Mouse (Mus musculus): ENCODE results near the gene Fbxo42. TPM values are rescaled to one million over a fixed set of nuclear protein-coding genes. Genes with fewer than 3 reads are reported as not detected.

The Fbxo42 gene
- total RNA-seq, 4 experiments from 2014 or later, result 24.5 to 32.1 (median 29.0) TPM

DNA sequence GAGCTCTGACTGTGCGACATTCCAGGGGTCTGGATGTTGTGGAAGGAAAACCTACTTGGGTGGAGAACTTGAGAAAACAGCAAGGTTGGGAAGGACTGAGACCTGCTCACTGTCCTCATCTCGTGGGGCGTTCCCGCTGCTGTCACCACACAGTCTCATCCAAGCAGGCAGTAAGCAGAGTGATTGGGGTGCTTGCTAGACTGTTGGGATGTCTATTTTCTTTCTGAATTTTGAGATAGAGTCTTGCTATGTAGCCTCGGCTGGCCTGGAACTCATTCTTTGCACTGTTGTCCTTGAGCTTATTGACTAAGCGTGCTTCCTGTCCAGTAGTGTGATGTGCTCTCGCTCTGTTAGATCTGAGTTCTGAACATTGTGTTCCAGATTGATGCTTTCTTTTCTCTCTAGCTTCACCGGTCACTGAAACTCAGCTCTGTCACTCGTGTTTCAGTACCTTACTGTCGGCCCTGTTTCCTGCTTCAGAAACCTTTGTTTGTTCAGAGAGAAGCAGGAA is 28.7 kb downstream of the Fbxo42 start:
- DNase-seq, result no peak

DNA sequence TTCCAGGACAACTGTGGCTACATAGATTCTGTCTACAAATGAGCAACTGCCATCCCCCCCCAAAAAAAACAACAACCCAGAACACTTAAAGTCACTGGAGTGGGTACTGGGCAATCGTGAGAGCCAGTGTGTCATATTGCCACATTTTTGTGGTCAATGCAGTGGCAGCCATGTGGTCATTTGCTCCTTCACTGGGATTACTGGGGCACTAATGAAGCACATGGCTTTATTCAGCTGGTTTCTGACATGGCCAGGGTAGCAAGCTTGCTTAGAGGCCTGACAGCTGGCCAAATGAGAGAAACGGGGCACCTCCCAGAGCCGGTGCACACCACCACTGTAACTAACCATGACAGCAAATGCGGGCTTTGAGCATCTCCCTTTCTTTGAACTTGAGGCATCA is 30.8 kb downstream of the Fbxo42 start:
- DNase-seq, result no peak

DNA sequence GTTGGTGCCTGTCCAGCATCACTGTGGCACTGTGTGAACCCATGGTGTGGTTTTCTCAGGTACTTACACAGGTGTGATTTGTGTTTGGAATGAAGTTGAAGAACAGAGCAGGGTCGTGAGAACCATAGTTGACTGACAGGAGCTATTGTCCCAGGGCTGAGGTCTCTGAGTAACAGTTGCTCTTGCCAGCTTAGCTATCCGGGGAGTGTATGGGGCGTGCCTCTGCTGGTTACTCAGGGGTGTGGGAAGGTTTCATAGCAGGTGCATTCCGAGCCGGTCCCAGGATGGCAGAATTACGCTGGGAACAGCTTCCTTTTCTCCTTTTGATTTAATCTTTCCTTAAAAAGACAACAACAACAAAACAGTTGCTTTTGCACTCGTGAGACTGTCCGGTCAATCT is 33.1 kb downstream of the Fbxo42 start:
- no peak for DNase-seq

DNA sequence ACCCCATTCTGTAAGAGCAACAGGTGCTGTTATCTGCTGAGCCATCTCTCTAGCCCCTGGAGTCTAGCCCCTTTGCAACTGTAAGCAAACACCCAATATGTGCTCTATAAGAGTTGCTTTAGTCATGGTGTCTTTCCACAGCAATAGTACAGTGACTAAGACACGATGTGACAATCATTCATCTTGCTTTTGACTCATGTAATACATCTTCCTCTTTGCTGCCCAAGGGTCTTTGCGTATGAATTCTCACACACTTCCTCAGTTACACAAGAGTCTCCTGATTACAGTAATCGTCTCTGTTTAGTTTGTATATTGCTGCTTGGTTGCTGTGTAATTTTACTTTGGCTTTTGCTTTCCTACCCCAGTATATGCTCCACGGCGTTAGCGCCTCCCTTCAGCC is 34.3 kb downstream of the Fbxo42 start:
- DNase-seq, result no peak

DNA sequence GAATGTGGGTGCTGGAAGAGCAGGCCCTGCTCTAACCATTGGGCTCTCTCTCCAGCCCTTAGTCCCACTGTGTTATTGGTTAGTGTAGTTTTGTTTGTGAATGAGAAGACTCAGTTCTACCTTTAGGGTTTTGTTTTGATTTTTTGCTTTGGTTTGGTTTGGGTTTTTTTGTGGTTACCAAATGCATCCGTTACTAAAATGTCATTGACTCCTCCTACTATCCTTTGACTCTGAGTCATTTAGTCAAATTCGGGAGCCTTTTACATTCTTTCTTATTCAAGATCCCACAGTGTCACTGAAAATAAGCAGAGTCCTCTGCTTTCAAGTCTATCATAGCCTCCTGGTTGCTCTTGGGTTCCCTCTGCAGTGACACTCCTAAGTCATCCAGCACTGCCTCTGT is 36.2 kb downstream of the Fbxo42 start:
- DNase-seq, result no peak

DNA sequence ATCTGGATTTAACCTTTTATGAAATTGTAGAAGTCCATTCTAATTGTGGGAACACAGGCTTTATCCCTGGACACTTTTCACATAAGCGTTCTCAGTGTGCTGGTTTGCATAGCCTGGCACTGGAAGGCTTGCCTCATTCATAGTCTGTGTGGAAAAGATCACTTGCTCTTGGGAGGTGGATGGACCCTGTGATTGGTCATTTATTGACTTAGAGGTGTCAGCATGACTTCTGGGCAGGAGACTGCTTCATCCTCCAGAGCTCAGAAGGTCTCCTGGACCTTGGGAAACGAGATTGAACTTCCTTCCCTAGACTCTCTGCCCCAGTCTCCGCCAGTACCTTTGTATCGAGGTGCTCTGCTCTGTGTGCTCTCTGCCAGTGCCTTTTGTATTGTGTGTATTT is 36.7 kb downstream of the Fbxo42 start:
- no peak for DNase-seq

DNA sequence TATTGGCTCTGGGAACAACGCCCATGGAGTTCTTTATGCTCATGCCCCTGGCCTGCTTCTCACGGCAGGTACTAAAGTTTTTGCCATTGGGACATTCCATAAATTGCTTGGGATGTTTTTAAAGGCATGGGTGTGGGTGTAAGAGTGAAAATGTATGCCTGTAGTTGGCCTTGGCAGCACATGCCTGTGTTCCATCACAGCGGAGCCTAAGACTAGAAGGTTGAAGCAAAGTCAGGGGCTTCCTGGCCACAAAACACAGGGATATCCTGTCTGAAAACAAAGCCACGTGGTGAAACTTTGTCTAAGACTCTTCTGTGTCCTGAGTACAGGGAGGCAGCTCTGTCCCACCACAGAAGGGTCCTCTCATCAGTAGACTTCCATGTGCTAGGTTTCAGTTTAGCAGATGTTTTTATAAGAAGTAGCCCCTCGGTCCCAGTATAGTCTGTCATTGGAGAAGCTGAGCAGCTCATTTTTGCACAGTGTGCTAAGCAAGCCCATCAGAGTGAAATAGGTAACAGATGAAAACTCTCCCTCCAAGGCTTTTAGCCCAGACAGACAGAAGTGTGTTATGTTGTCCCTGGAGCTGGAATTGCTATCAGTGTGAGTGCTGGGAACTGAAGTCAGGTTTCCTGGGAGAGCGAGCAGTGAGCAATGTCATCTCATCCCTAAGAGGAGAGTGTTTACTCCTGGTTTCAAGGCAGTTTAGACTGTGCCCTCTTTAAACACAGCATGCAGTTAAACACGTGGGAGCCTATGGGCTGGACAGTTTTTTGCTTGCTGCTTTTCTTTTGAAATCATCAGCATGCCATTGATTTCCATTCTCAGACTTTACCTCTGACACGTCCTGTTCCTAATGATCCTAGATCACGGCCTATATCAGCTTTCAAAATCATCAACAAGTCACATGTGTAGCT is 39.5 kb downstream of the Fbxo42 start:
- DNase-seq, result no peak

DNA sequence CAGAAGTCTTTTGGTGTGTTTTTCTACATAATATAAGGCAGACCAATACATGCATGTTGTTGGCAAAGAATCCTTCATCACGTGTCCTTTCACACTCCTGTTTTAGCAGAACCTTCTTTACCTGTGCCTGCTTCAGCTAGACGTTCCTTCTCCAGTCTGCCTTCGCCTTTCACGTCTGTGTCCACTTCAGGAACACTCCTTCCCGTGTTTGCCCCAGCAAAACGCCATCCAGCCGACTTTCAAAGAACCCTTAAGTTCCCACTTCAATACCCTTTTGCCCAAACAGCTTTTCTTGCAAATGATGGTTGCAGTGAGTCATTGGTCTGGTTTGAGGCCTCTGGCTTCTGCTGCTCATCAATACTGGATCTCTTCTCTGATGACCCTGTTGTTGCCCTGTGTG is 43.6 kb downstream of the Fbxo42 start:
- DNase-seq, result no peak

DNA sequence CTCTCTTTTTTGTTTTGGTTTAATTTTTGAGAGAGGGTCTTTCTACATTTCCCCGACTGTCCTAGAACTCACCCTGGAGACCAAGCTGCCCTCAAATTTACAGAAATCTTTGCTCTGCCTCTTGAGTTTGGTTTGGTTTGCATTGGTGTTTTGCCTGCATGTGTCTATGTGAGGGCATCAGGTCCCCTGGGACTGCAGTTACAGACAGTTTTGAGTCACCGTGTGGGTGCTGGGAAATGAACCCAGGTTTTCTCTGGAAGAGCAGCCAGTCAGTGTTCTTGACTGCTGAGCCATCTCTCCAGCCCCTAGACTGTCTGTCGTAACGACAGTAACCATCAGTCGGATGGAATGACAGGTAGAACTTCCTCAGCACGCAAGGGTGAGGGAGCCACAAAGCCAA is 46.8 kb downstream of the Fbxo42 start:
- DNase-seq, result no peak

DNA sequence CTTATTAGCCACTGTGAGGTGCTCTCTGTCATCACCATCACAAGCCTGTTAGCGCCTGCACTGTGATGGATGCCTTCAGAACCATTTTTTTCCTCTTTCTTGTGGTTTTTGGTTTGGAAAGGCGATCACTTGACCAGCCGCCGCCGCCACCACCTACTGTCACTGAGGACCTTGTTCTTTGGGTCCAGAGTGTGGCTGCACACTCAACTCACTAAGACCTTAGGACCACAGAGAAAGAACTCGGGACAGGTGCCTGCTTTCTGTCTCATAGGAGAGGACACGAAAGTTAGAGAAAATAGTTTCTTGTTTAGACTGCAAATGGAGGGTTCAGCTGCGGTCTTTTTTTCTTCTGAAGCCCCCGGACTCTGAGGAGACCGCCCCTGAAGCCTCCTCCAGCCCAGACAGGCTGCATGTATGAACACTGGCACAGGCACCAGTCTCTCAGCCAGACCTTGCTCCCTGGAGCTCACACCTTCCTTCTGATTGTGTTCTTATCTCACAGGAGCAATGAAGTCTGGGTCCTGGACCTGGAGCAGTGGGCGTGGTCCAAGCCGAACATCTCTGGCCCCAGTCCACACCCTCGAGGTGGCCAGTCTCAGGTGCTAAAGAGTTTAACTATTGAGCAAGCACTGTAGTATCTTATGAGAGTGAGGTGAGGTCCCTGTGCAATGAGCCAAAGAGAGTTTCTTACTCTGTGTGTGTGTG is 49.4 kb downstream of the Fbxo42 start:
- DNase-seq, result no peak

DNA sequence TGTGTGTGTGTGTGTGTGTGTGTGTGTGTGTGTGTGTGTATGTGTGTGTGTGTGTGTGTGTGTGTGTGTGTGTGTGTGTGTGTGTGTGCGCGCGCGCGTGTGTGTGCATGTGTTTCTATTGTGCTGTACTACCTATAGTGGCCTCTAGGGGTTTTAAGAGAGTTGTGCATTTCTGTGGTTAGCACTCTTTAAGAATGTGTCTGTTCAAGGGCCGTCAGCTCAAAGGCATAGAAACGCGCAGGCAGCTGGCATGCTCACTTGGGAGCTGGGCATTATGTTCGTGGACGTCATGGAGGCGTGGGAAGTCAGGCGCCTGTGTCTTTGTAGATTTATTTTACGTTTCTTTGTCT is 49.9 kb downstream of the Fbxo42 start:
- DNase-seq, result no peak

DNA sequence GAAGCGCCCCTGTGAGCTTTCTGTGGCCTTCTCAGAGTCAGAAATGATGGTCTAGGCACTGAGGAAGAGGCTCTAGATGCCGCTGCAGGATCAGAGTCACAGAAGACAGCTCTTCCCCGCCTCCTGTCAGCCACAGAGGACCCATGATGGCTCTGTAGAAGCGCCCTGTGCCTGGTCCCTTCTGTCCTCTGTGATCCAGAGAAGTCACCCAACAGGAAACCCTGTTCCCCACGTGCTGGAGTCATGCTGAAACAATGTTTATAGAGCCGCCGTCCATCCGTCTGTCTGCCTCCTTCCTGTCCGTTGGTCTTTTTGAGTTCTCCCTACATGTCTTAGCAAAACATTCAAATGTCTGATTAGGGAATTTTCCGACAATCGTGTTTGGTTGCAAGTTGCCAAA is 53.2 kb downstream of the Fbxo42 start:
- DNase-seq, result no peak

DNA sequence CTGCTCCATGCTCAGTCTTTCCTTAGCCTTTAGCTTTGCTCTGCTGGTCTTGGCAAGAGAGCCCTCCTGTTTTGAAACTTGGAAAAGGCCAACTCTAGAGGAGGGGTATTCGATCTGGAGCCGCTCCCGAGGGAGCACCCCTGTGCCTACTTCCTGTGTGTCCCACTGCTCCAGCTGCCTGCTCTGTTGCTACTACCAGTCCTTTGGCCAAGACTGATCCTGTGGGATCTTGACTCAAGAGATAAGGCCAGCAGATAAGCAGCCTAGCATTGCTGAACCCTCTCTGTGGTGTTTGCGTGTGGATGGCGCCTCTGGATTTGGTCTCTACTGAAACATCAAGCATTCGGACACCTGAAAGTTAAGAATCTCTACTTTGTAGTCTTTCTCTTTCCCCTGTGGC is 54.5 kb downstream of the Fbxo42 start:
- DNase-seq, result no peak

DNA sequence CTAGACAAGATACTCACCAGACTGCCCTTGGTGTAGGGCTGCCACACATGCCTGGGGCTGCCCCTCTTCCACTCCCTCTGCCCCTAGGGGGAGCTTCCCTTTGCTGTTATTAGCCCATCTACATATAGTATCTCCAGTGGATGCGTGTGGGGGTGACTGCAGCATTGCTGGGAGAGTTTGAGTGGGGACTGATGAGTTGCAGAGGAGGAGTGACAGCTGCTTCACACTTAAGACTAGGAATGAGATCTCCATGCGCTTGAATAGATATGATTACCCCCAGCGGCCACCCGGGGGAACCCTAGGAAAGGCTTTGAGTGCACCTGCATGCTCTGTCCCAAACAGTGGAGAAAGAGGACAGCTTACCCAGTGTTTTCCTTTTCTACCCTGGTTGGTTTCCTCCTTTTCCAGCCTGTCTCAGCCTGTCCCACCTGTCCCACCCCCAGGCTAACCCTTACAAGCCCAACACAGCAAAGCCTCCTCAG is 56.9 kb downstream of the Fbxo42 start:
- DNase-seq, result no peak

DNA sequence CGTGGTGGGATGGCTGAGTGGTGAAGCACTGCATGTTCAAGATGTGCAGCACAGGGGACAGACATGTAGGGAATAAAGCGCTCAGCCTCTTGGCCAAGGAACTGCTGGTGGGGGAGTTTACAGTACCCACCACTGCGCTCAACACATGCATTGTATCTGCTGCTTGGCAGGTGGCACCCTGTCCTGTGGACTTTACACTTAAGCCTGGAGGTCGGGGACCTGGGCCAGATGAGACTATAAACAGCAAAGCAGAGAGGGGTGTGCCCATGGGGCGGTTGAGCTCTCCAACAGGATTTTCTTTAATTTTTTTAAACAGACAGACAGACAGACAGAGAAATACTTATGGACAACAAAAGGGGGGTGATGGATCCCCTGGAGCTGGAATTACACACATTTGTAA is 59.4 kb downstream of the Fbxo42 start:
- no peak for DNase-seq

DNA sequence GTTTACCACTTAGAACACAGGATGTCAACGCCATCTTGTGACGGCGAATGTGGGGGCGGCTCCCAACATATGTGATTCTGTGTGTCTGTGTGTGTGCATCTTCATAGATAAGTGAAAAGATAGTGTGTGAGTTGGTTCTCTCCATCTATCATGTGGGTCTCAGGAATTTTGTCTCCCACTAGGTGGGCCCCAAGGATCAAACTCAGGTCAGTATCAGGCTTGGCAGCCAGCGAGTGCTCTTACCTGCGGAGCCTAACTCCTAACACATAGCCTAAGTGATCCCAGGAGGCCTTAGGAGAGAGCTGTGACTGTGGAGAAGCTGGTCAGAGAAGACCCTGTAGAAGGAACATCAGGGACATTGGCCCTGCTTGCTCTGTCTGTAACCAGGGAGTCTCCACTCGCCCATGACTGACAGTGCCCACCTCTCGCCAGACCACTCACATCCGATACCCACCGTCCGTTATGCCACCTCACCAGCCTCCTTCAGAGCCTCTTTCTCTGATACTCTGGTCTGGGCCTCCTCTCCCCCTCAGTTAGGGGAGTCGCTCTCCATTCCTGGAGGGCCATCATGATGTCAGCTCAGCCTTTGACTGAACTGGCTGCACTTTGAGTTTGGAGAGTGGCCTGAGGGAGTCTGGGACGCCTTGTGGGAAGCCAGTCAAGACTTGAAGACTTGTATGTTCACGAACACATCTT is 63.0 kb downstream of the Fbxo42 start:
- no peak for DNase-seq

DNA sequence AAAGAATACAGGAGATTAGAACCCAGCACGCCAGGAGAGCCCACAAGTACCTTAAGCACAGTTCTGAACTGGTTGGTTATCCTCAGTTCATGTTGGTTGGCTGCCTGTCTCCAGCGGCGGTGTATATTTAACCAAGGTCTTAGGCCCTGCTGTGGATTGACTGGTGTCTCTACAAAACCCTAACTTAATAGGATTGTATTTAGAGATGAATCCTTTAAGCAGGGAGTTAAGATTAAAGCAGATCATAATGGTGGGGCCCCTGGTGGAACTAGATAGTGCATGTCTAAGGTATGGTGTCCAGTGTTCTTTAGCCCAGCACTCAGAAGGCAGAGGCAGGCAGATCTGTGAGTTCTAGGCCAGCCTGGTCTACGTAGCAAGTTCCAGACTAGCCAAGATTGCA is 63.9 kb downstream of the Fbxo42 start:
- no peak for DNase-seq

DNA sequence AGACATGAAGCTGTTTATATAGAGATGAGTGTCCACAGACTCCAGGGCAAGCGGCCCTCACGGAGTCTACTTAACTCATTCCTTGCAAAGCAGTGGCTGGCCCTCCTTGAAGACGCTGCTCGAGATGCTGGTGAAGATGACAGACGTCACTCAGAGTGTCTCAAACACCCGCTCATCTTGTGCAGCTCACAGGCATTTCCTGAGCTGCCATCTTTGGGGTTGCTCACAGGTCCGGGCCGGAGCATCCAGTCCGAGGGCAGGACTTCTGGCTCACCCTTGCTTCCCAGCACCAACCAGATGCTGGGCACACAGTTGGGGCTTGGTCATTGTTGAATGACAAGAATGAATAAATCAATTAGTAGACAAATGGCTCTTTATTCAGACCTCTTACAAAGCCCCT is 65.2 kb downstream of the Fbxo42 start:
- DNase-seq, result no peak

DNA sequence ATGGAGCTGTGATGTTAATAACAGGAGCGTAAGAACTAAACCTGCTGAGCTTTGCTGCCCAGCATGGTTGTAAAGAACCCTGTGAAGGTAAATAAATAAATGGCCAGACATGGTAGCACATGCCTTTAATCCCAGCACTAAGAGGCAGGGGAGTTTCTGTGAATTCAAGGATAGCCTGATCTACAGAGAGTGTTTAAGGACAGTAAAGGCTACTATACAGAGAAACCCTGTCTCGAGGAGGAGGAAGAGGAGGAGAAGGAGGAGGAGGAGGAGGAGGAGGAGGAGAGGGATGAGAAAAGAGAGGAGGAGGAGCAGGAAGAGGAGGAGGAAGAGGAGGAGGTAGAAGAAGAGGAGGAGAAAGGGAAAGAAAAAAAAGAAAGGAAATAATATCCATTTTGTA is 65.6 kb downstream of the Fbxo42 start:
- DNase-seq, result no peak

DNA sequence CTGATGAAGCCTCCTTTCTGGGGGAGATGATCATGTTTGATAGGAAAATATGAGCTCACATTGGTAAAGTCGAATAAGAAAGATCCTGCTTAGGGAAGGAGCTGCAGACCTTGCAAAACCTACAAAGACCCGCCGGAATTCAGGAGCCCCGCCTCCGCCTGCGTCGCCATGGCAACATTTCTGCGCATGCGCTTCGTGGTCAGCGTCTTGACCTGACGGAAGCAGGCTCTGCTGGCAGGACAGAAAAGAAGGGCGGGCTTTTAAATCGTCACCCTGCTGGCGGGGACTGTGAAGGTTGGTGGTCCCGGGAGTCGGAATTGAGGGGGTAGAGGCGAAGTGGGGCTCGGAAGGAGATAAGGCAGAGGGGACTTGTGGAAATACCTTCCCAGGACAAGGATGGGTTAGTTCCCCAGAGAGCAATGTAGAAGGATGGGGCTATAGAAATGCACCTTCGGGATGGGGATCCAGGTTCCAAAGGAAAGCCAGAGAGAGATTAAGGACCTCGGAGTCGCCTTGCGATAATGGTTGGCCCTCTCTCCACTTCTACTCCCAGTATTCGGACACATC is 66.1 kb downstream of the Fbxo42 start, which contains the start of gene Rsg1:
Gene Rsg1 (plus strand): TSS at position 187 of the 567 bp plus-strand sequence.
- DNase-seq, result peak; percentile 90

DNA sequence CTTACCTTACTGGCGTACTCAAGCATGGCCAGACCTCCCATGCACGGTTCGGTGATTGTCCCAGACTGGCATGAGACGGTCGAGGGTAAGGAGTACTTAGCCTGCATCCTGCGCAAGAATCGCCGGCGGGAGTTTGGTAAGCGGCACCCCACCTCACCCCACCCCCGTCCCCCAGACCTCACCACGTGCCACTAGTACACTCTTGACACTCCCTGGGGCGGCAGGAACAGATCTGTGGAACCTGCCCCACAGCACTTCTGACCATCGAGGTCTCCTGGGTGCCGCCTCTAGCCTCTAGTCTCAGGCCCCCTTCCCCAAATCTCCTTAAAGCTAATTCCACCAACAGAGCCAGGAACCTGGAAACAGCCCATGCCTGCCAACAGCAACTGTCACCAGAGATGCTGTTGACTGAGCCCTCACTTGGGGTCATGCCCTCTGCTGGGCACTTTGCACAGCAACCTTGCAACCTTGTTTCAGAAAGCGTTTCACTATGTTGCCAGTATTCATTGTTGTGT is 66.7 kb downstream of the Fbxo42 start:
- DNase-seq, result no peak

DNA sequence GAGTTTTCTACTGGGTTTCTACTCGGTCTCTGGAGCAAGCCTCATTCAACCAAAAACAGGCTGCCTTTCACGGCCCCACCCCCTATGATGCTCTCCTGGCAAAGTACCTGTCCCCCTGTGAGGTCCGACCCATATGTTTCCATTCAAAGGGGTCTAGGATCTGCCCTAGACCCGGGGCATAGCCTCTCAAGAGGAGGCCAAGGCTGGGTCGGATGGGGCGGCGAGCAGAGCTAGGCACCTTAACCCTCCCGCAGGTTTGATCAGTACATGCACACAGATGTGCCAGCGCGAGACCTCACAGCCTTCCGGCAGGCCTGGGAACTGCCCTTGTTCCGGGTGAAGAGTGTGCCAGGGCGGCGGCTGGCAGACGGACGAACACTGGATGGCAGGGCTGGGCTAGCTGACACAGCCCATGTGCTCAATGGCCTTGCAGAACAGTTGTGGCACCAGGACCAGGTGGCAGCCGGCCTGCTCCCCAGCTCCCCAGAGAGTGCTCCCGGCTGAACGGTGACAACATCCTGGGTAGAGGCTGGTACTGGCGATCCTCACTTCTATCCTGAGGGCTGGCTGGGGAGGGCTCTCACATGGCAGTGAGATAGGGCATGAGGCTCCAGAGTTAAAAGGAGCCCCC is 72.0 kb downstream of the Fbxo42 start:
- no peak for DNase-seq

Data from adrenal gland, adult 8-10 months (tissue).